Comparison of ENCODE assay signal across 8 mouse cellular contexts in genomic region chr1:55405272-55406022, GRCm38 (mm10). TPM values are rescaled to one million over a fixed set of nuclear protein-coding genes. Genes with fewer than 3 reads are reported as not detected.
A peak's percentile ranks its signal among the peaks of the same experiment; 100 is the strongest.
DNase-seq lines count a peak whose midpoint lies in the region; ATAC-seq lines count a peak whose summit lies in the region.

Plcl1 (plus strand) TSS chr1:55405921.

- peak within 1 kb of the TSS; percentile 98 for H3K4me2 ChIP-seq in hindbrain, embryonic 12.5 days (replicated peaks)

- DNase-seq in Muller cell, postnatal 12 days (ENCODE audit: inconsistent ontology term), result peak; percentile 100
- DNase-seq in cerebellum, adult 9-10 months, result peak; percentile 96
- DNase-seq in frontal cortex, postnatal 10 days (ENCODE audit: low spot score in 2 of 2), result peak; percentile 95 to 96
- DNase-seq in layer of hippocampus, postnatal 14 days (ENCODE audit: low spot score in 2 of 2), result peak; percentile 97 to 98
- DNase-seq in lung, postnatal 10 days, result peak; percentile 98
- peak; percentile 85 for DNase-seq in ovary, postnatal 14 days (ENCODE audit: low spot score)
- peak; percentile 94 to 96 for DNase-seq in thymus, postnatal 10 days (ENCODE audit: low spot score in 2 of 2)

- H3K36me3 ChIP-seq in hindbrain, embryonic 12.5 days, result no peaks in the 10 kb centered on the region

- H3K4me3 ChIP-seq in hindbrain, embryonic 12.5 days, result peak within 1 kb of the TSS; percentile 77

- peaks cover 11% of the 10 kb centered on the region; the same call in 1 of the 2 replicates for H3K4me1 ChIP-seq in hindbrain, embryonic 12.5 days

- H3K9ac ChIP-seq in hindbrain, embryonic 12.5 days, result peak within 1 kb of the TSS; percentile 84

- peak; percentile 100 for ATAC-seq in hindbrain, embryonic 12.5 days (ENCODE audit: low FRiP score)

- H3K27me3 ChIP-seq in hindbrain, embryonic 12.5 days, result 0 out of 2 replicates have a peak, but pooled peaks cover 5% of the 10 kb centered on the region

- 0 out of 2 replicates have a peak, but pooled peaks cover 2% of the 10 kb centered on the region for H3K9me3 ChIP-seq in hindbrain, embryonic 12.5 days (replicated peaks)

- H3K27ac ChIP-seq in hindbrain, embryonic 12.5 days, result peak within 1 kb of the TSS; percentile 60

- 3% methylated on average over 51 of the region's 51 CpGs for WGBS in hindbrain, embryonic 12.5 days

RNA-seq across cellular contexts. Expression of gene Plcl1, which starts in this region (rescaled TPM):
- polyA plus RNA-seq in hindbrain, embryonic 12.5 days (2016; fragmentation: Nextera tagmentation; extraction: Ambion mirVana), result 5.2 and 5.5 TPM in 2 replicates
- 10 to 100 TPM; 19.8 to 20.5 TPM for total RNA-seq in layer of hippocampus, postnatal 14 days (2021)

Comparison
In these comparisons a context has a peak if more than half of its experiments do, and no peak if none do; other contexts are left out.
1. Peak in every context shown above with its lines: DNase-seq, ATAC-seq, H3K4me3 ChIP-seq and H3K27ac ChIP-seq.